Mouse (Mus musculus) hindbrain, embryonic 13.5 days (tissue): Measurements from ENCODE around the gene Tpst1. TPM values are rescaled to one million over a fixed set of nuclear protein-coding genes. Genes with fewer than 3 reads are reported as not detected.

ENCODE experiments used
- ATAC-seq: fragments of 200-750 bp; cut with Nextera tagmentation; 2 replicates; pipeline ENCODE4 v1.8.0; 2017; ENCODE audit warnings: moderate TSS enrichment; ENCODE audit not compliant: low FRiP score
- H3K27ac ChIP-seq: fragments of 300-500 bp; sonication (generic); 2 replicates; pipeline ENCODE4 v1.5.1; 2015; ENCODE audit warnings: inconsistent platforms, mild to moderate bottlenecking, moderate library complexity
- H3K27me3 ChIP-seq: fragments of 300-500 bp; sonication (generic); 2 replicates; pipeline ENCODE4 v1.6.1; 2015; ENCODE audit warnings: mild to moderate bottlenecking, inconsistent platforms
- H3K36me3 ChIP-seq: fragments of 300-500 bp; sonication (generic); 2 replicates; pipeline ENCODE4 v1.6.1; 2015; ENCODE audit warnings: mild to moderate bottlenecking, inconsistent platforms
- H3K4me1 ChIP-seq: fragments of 300-500 bp; sonication (generic); replicated peaks from 2 replicates; pipeline ENCODE4 v1.6.1; 2015; ENCODE audit warnings: inconsistent platforms
- H3K4me2 ChIP-seq: fragments of 300-500 bp; sonication (generic); 2 replicates; pipeline ENCODE4 v1.6.1; 2015; ENCODE audit warnings: inconsistent platforms, mild to moderate bottlenecking, moderate library complexity
- H3K4me3 ChIP-seq: fragments of 300-500 bp; sonication (generic); 2 replicates; pipeline ENCODE4 v1.5.1; 2015; ENCODE audit warnings: mild to moderate bottlenecking, inconsistent platforms
- H3K9ac ChIP-seq: fragments of 300-500 bp; sonication (generic); 2 replicates; pipeline ENCODE4 v1.6.1; 2015; ENCODE audit warnings: mild to moderate bottlenecking, inconsistent platforms
- H3K9me3 ChIP-seq: fragments of 300-500 bp; sonication (generic); 2 replicates; pipeline ENCODE4 v1.6.1; 2016; ENCODE audit warnings: inconsistent platforms
- WGBS: fragments of 180-500 bp; shearing (Covaris S2); methylation state at CpG from one replicate; pipeline ENCODE4 v1.1.7; 2015; 5-methylcytosine and 5-hydroxymethylcytosine counted together
- polyA plus RNA-seq: library from polyadenylated mRNA; unstranded; fragments of >200 nt; fragmentation: Nextera tagmentation; extraction: Ambion mirVana; gene quantifications from 2 replicates; pipeline ENCODE4 v1.2.1, GENCODE M21; 2015

Gene Tpst1
- polyA plus RNA-seq, 1 experiment from 2014 or later, result 52.5 TPM

DNA sequence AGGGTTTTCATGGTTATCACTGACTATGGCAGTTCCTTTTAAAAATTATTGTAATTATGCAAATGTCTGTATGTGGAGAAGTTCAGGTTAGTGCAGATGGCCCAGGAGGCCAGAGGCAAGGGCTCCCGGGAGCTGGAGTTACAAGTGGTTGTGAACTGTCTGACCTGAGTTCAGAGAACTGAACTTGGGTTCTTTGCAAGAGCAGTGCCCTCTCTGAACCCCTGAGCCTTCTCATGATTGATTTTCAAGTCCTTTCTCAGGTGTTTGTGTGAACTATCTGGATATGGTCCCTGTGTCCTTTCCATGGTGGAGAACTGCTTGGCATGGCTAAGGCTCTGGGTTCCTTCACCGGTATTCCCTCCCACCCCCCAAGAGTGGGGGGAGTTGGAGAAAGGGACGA, 29.4 kb upstream of the Tpst1 start:
- Histone ChIP-seq H3K4me2 (no peak overlapping the region), H3K9ac (no peak overlapping the region), H3K9me3 (no peaks in the 10 kb centered on the region), H3K4me1 (no peaks in the 10 kb centered on the region), H3K4me3 (no peak overlapping the region), H3K27me3 (no peaks in the 10 kb centered on the region), H3K36me3 (peaks cover 85% of the 10 kb centered on the region), H3K27ac (no peak overlapping the region)
- ATAC-seq, result no peak
- 94% methylated on average over 3 of the region's 3 CpGs for WGBS

GRCm38 (mm10) chr5:130044201-130044695, 28.9 kb upstream of the Tpst1 start:
- peaks cover 89% of the 10 kb centered on the region for H3K36me3 ChIP-seq
- H3K4me3 ChIP-seq, result no peak overlapping the region
- no peak overlapping the region for H3K4me2 ChIP-seq
- no peaks in the 10 kb centered on the region for H3K4me1 ChIP-seq
- WGBS, result 78% methylated on average over 7 of the region's 7 CpGs
- H3K27ac ChIP-seq, result 0 out of 2 replicates have a peak overlapping the region, but pooled peaks have one; percentile 35
- no peak for ATAC-seq
- H3K9ac ChIP-seq, result no peak overlapping the region
- H3K9me3 ChIP-seq, result no peaks in the 10 kb centered on the region
- no peaks in the 10 kb centered on the region for H3K27me3 ChIP-seq

DNA sequence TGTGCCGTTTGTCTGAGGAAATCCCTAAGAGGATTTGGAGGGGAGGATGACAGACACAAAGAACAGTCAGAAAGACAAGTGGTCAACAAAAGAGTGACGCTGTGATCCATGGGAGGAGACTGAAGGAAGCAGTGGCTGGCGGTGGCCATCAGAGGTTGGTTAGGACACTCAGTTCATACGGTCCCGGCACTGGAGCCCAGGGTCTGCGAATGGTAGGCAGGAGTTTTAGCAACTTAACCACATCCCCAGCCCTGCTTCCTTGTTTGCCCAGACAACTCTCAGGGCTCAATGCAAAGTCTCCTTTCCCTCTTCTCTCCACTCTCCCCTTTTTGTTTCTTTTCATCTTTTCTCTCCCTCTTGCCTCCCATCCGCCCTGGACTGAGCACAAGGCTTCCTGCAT, 27.0 kb upstream of the Tpst1 start:
- peaks cover 85% of the 10 kb centered on the region for H3K36me3 ChIP-seq
- WGBS, result 92% methylated on average over 7 of the region's 7 CpGs
- H3K4me2 ChIP-seq, result no peak overlapping the region
- no peak overlapping the region for H3K9ac ChIP-seq
- no peaks in the 10 kb centered on the region for H3K4me1 ChIP-seq
- ATAC-seq, result no peak
- no peak overlapping the region for H3K4me3 ChIP-seq
- H3K27ac ChIP-seq, result no peak overlapping the region
- no peaks in the 10 kb centered on the region for H3K27me3 ChIP-seq
- no peaks in the 10 kb centered on the region for H3K9me3 ChIP-seq

DNA sequence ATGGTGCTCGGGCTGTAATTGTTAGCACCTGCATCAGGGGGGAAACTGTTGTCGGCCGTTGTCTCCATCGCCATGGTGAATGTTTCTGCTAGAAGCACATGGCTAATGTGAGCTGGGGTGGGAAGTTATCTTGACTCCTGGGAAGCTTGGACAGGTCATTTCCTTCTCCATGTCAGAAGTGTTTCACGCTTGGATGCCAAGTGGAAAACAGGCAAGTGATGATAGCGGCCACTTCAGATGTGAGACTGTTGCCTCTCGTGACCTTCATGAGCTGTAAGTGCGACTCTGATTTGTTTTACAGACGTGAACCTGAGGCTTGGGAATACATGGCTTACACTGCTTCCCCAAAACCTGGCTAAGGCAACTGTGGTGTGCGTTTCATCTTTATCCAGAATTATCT, 26.5 kb upstream of the Tpst1 start:
- WGBS, result 91% methylated on average over 10 of the region's 10 CpGs

GRCm38 (mm10) chr5:130047013-130047412, 26.1 kb upstream of the Tpst1 start:
- H3K27me3 ChIP-seq, result no peaks in the 10 kb centered on the region
- H3K27ac ChIP-seq, result no peak overlapping the region
- no peaks in the 10 kb centered on the region for H3K9me3 ChIP-seq
- H3K4me1 ChIP-seq, result no peaks in the 10 kb centered on the region
- H3K4me3 ChIP-seq, result no peak overlapping the region
- H3K9ac ChIP-seq, result no peak overlapping the region
- H3K36me3 ChIP-seq, result peaks cover 85% of the 10 kb centered on the region
- no peak for ATAC-seq
- 83% methylated on average over 6 of the region's 6 CpGs for WGBS
- H3K4me2 ChIP-seq, result no peak overlapping the region

More for the DNA sequence above, 26.5 kb upstream of the Tpst1 start:
- Histone ChIP-seq H3K36me3 (peaks cover 86% of the 10 kb centered on the region), H3K4me2 (no peak overlapping the region), H3K27me3 (no peaks in the 10 kb centered on the region), H3K9ac (no peak overlapping the region), H3K27ac (no peak overlapping the region), H3K9me3 (no peaks in the 10 kb centered on the region), H3K4me1 (no peaks in the 10 kb centered on the region), H3K4me3 (no peak overlapping the region)
- ATAC-seq, result no peak

DNA sequence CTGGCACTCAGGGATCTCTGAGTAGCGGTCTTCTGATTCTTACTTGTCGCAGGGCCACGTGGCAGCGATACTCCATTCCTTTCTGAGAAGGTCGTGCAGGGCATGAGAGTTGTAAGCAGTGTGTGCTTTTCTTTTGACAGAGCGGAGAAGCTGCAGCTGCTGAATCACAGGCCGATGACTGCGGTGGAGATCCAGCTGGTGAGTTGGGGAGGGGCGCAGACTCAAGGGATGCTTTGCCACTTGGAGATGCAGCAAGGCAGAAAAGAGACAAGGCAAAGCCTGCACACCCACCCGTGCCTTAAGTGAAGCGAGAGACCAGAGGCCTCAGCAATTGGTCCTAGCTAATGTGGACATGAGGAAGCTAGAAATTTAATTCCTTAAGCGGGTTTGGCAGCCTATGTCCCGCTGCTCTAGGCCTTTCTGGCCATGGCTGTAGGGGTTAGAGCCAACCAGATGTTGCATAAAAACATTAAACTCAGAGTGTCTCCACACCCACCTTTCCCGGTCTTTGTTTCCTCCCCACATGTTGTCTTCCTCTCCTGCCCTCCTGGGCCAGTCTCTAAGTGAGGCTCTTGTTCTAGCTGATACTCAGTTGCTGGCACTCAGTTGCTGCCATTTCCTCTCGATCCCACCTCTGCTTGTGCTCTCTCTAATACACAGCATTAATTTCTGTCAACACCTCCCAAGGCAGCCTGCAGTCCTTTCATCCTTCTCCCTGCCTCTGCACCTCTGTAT, 24.2 kb upstream of the Tpst1 start:
- Histone ChIP-seq H3K27ac (no peak overlapping the region), H3K9me3 (no peaks in the 10 kb centered on the region), H3K4me3 (no peak overlapping the region), H3K9ac (no peak overlapping the region), H3K36me3 (peaks cover 81% of the 10 kb centered on the region), H3K4me1 (no peaks in the 10 kb centered on the region), H3K4me2 (no peak overlapping the region), H3K27me3 (no peaks in the 10 kb centered on the region)
- no peak for ATAC-seq
- WGBS, result 79% methylated on average over 15 of the region's 15 CpGs

GRCm38 (mm10) chr5:130050416-130050815, 22.7 kb upstream of the Tpst1 start:
- Histone ChIP-seq H3K36me3 (peaks cover 79% of the 10 kb centered on the region), H3K9ac (no peak overlapping the region), H3K27ac (no peak overlapping the region), H3K27me3 (no peaks in the 10 kb centered on the region), H3K4me1 (no peaks in the 10 kb centered on the region), H3K9me3 (no peaks in the 10 kb centered on the region), H3K4me3 (no peak overlapping the region), H3K4me2 (no peak overlapping the region)
- 56% methylated on average over 6 of the region's 6 CpGs for WGBS
- ATAC-seq, result no peak

DNA sequence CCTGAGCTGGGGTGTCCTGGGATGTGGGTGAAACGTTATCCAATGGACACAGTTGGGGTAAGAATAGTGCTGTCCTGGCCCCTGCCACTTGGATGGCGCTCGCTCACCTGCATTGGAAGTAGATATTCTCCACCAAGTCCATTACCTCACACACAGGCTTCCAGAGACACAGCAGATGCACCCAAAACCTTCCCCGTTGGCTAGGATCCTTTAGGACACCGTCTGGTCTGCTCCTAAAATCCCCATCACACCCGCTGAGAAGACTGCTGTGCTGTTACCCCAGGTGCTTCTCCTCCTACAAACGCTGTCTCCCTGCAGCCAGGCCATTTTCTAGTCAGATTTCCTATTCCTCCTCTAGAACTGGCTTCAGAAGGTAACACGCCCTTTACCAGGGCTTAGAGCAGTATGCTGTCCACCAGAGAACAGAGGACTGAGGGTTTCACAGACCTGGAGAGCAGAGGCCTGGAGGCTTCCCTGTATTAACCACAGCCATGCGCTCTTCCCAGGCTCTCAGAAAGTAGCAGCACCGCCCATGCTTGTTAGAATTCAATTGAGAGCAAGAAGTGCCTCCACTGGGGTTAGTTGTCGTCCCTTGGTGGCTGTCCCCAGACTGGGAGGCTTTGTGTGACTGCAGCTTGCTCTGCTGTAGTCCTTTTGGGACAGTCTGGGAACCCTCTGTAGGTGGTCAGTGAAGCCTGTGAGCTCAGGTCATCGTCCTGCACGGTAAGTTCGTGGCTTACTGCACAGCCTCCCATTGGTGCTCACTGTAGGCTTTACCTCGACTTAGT, 21.9 kb upstream of the Tpst1 start:
- H3K9me3 ChIP-seq, result no peaks in the 10 kb centered on the region
- peaks cover 74% of the 10 kb centered on the region for H3K36me3 ChIP-seq
- no peak for ATAC-seq
- no peaks in the 10 kb centered on the region for H3K27me3 ChIP-seq
- H3K4me3 ChIP-seq, result no peak overlapping the region
- no peak overlapping the region for H3K4me2 ChIP-seq
- H3K27ac ChIP-seq, result no peak overlapping the region
- 88% methylated on average over 15 of the region's 15 CpGs for WGBS
- H3K9ac ChIP-seq, result no peak overlapping the region
- H3K4me1 ChIP-seq, result no peaks in the 10 kb centered on the region

DNA sequence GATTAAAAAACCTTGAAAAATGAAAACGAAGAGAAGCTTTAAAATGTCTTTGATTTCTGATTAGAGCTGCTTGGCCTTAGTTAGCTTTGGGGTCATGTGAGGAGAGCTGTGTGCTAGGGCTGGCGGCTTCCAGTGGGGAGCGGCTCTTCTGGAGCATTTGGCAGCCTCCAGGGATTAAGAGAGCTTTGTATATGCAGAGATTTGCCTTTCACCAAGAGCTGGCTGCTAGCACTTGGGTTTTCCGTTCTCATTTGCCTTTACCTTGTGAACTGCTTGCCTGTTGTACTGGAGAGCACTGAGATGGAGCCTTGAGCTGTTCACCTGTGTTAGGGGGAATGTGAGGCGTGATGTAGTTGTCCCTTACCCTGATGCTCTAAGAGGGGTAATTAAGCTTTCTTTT, 20.6 kb upstream of the Tpst1 start:
- no peaks in the 10 kb centered on the region for H3K9me3 ChIP-seq
- ATAC-seq, result no peak
- H3K4me1 ChIP-seq, result no peaks in the 10 kb centered on the region
- H3K27ac ChIP-seq, result no peak overlapping the region; the same call in 1 of the 2 replicates
- H3K4me2 ChIP-seq, result no peak overlapping the region
- H3K9ac ChIP-seq, result no peak overlapping the region
- WGBS, result 80% methylated on average over 5 of the region's 5 CpGs
- H3K4me3 ChIP-seq, result no peak overlapping the region
- no peaks in the 10 kb centered on the region for H3K27me3 ChIP-seq
- peaks cover 62% of the 10 kb centered on the region for H3K36me3 ChIP-seq

- WGBS, result 94% methylated on average over 6 of the region's 6 CpGs
- H3K36me3 ChIP-seq, result peaks cover 59% of the 10 kb centered on the region
- H3K4me3 ChIP-seq, result no peak overlapping the region
- H3K9ac ChIP-seq, result no peak overlapping the region
- no peak for ATAC-seq
- no peaks in the 10 kb centered on the region for H3K27me3 ChIP-seq
- H3K4me2 ChIP-seq, result no peak overlapping the region
- no peaks in the 10 kb centered on the region for H3K9me3 ChIP-seq
- no peak overlapping the region for H3K27ac ChIP-seq
- no peaks in the 10 kb centered on the region for H3K4me1 ChIP-seq
These were observed 20.2 kb upstream of the Tpst1 start for GRCm38 (mm10) chr5:130052955-130053354.

GRCm38 (mm10) chr5:130055688-130056087, 17.4 kb upstream of the Tpst1 start:
- Histone ChIP-seq H3K9me3 (no peaks in the 10 kb centered on the region), H3K4me2 (no peak overlapping the region), H3K27ac (no peak overlapping the region), H3K36me3 (peaks cover 64% of the 10 kb centered on the region), H3K4me3 (no peak overlapping the region), H3K27me3 (no peaks in the 10 kb centered on the region), H3K4me1 (no peaks in the 10 kb centered on the region), H3K9ac (no peak overlapping the region)
- no peak for ATAC-seq
- 93% methylated on average over 4 of the region's 4 CpGs for WGBS

GRCm38 (mm10) chr5:130056303-130056702, 16.8 kb upstream of the Tpst1 start:
- H3K4me1 ChIP-seq, result no peaks in the 10 kb centered on the region
- H3K4me2 ChIP-seq, result no peak overlapping the region
- H3K36me3 ChIP-seq, result peaks cover 62% of the 10 kb centered on the region
- WGBS, result 96% methylated on average over 2 of the region's 2 CpGs
- H3K4me3 ChIP-seq, result no peak overlapping the region
- no peak overlapping the region for H3K9ac ChIP-seq
- H3K27ac ChIP-seq, result no peak overlapping the region
- H3K27me3 ChIP-seq, result no peaks in the 10 kb centered on the region
- no peaks in the 10 kb centered on the region for H3K9me3 ChIP-seq
- no peak for ATAC-seq
